8 mouse cellular contexts compared by ENCODE assay signal in genomic region chr7:133114847-133115470, GRCm38 (mm10). TPM values are rescaled to one million over a fixed set of nuclear protein-coding genes. Genes with fewer than 3 reads are reported as not detected.
A peak's percentile ranks its signal among the peaks of the same experiment; 100 is the strongest.
DNase-seq lines count a peak whose midpoint lies in the region; ATAC-seq and TF ChIP-seq lines count a peak whose summit lies in the region.

No protein-coding gene starts in this region.

- peak overlapping the region; percentile 28 for H3K4me2 ChIP-seq in forebrain, embryonic 14.5 days (ENCODE audit: low read length)
- H3K4me2 ChIP-seq in intestine, postnatal 0 days (replicated peaks; ENCODE audit: low read depth), result peak overlapping the region; percentile 66
- peak overlapping the region; percentile 68 for H3K4me2 ChIP-seq in liver, postnatal 0 days (ENCODE audit: low read depth, low read length)
- H3K4me2 ChIP-seq in stomach, embryonic 14.5 days (replicated peaks; ENCODE audit: low read depth, low read length), result peak overlapping the region; percentile 31

- no peak overlapping the region for H3K27ac ChIP-seq in forebrain, embryonic 14.5 days (ENCODE audit: low read depth, low read length)
- H3K27ac ChIP-seq in intestine, postnatal 0 days (ENCODE audit: low read depth, low read length), result peak overlapping the region; percentile 90
- no peak overlapping the region for H3K27ac ChIP-seq in liver, postnatal 0 days (ENCODE audit: low read depth)
- H3K27ac ChIP-seq in stomach, embryonic 14.5 days (ENCODE audit: low read length), result no peak overlapping the region; the same call in 1 of the 2 replicates

- ATAC-seq in forebrain, embryonic 14.5 days, result no peak
- peak; percentile 38; the same call in 1 of the 2 replicates for ATAC-seq in intestine, postnatal 0 days
- peak; percentile 56 for ATAC-seq in liver, postnatal 0 days
- ATAC-seq in stomach, embryonic 14.5 days (ENCODE audit: insufficient number of reproducible peaks, insufficient read depth, low FRiP score, low read depth), result peak; percentile 33; the same call in 1 of the 2 replicates
- no peak for ATAC-seq in inflammation-experienced regulatory T-cells, adult 6 months

- H3K9me3 ChIP-seq in forebrain, embryonic 14.5 days (replicated peaks; ENCODE audit: control insufficient read depth, low read length), result no peaks in the 10 kb centered on the region
- H3K9me3 ChIP-seq in intestine, postnatal 0 days (ENCODE audit: control insufficient read depth), result no peaks in the 10 kb centered on the region
- no peaks in the 10 kb centered on the region for H3K9me3 ChIP-seq in liver, postnatal 0 days (ENCODE audit: low read length)
- H3K9me3 ChIP-seq in stomach, embryonic 14.5 days (ENCODE audit: control insufficient read depth, low read depth, low read length), result no peaks in the 10 kb centered on the region

- H3K4me3 ChIP-seq in forebrain, embryonic 14.5 days (ENCODE audit: low read depth, low read length), result no peak overlapping the region
- H3K4me3 ChIP-seq in intestine, postnatal 0 days (ENCODE audit: low read depth, low read length), result peak overlapping the region; percentile 36
- peak overlapping the region; percentile 43 for H3K4me3 ChIP-seq in liver, postnatal 0 days (ENCODE audit: low read depth, low read length)
- H3K4me3 ChIP-seq in stomach, embryonic 14.5 days (ENCODE audit: low read depth, low read length), result no peak overlapping the region; the same call in 1 of the 2 replicates

- 22% methylated on average over 20 of the region's 20 CpGs for WGBS in forebrain, embryonic 14.5 days
- WGBS in intestine, postnatal 0 days, result 13% methylated on average over 20 of the region's 20 CpGs
- WGBS in liver, postnatal 0 days (ENCODE audit: insufficient replicate concordance), result 10% methylated on average over 20 of the region's 20 CpGs
- WGBS in stomach, embryonic 14.5 days, result 12% methylated on average over 20 of the region's 20 CpGs

- TF ChIP-seq CTCF in intestine, postnatal 0 days (IDR thresholded peaks at IDR 0.05; ENCODE audit: low read depth), result no peak
- TF ChIP-seq CTCF in liver, postnatal 0 days (IDR thresholded peaks at IDR 0.05; ENCODE audit: low read depth), result no peak

- peaks cover 47% of the 10 kb centered on the region for H3K4me1 ChIP-seq in forebrain, embryonic 14.5 days (ENCODE audit: control insufficient read depth, insufficient read depth, low read length)
- peaks cover 32% of the 10 kb centered on the region for H3K4me1 ChIP-seq in intestine, postnatal 0 days (replicated peaks; ENCODE audit: control insufficient read depth, insufficient read depth, low read length)
- H3K4me1 ChIP-seq in liver, postnatal 0 days (ENCODE audit: insufficient read depth), result peaks cover 19% of the 10 kb centered on the region
- peaks cover 75% of the 10 kb centered on the region for H3K4me1 ChIP-seq in stomach, embryonic 14.5 days (ENCODE audit: control insufficient read depth, insufficient read depth, low read length)

- no peak overlapping the region for H3K9ac ChIP-seq in forebrain, embryonic 14.5 days (ENCODE audit: low read length)
- H3K9ac ChIP-seq in intestine, postnatal 0 days (ENCODE audit: low read depth, low read length), result peak overlapping the region; percentile 51
- peak overlapping the region; percentile 12; the same call in 1 of the 2 replicates for H3K9ac ChIP-seq in liver, postnatal 0 days (replicated peaks)
- H3K9ac ChIP-seq in stomach, embryonic 14.5 days (replicated peaks; ENCODE audit: low read depth, low read length), result no peak overlapping the region

- no peaks in the 10 kb centered on the region for H3K36me3 ChIP-seq in forebrain, embryonic 14.5 days (ENCODE audit: control insufficient read depth, insufficient read depth, low read length)
- no peaks in the 10 kb centered on the region for H3K36me3 ChIP-seq in intestine, postnatal 0 days (ENCODE audit: control insufficient read depth, insufficient read depth)
- H3K36me3 ChIP-seq in liver, postnatal 0 days (replicated peaks; ENCODE audit: insufficient read depth, low read length), result no peaks in the 10 kb centered on the region
- no peaks in the 10 kb centered on the region for H3K36me3 ChIP-seq in stomach, embryonic 14.5 days (ENCODE audit: control insufficient read depth, insufficient read depth, low read length)

- DNase-seq in thymus, postnatal 4 days, result peak; percentile 42
- DNase-seq in thymus, adult 18-20 months, result no peak
- no peak for DNase-seq in forebrain, embryonic 14.5 days (ENCODE audit: low spot score)
- peak; percentile 70 for DNase-seq in liver, postnatal 0 days
- DNase-seq in left cerebral cortex, adult 11 months (ENCODE audit: low spot score), result no peak

- no peaks in the 10 kb centered on the region for H3K27me3 ChIP-seq in forebrain, embryonic 14.5 days (replicated peaks; ENCODE audit: control insufficient read depth, insufficient read depth, low read length)
- no peaks in the 10 kb centered on the region for H3K27me3 ChIP-seq in intestine, postnatal 0 days (replicated peaks; ENCODE audit: control insufficient read depth, insufficient read depth, low read length)
- H3K27me3 ChIP-seq in liver, postnatal 0 days (ENCODE audit: insufficient read depth, low read length), result peaks cover 7% of the 10 kb centered on the region; the same call in 1 of the 2 replicates
- no peaks in the 10 kb centered on the region for H3K27me3 ChIP-seq in stomach, embryonic 14.5 days (ENCODE audit: control insufficient read depth, insufficient read depth, low read length)

- TF ChIP-seq EP300 in liver, postnatal 0 days (IDR thresholded peaks at IDR 0.05; ENCODE audit: low read depth), result no peak

RNA-seq across cellular contexts. Expression of gene Fgfr2, which starts 8.2 kb away (rescaled TPM):
- 35.9 and 39.8 TPM in 2 replicates for polyA plus RNA-seq in forebrain, embryonic 14.5 days (2014; fragmentation: Nextera tagmentation; extraction: Ambion mirVana)
- polyA plus RNA-seq in intestine, postnatal 0 days (2015; fragmentation: Nextera tagmentation; extraction: Ambion mirVana), result 29.5 and 29.8 TPM in 2 replicates
- polyA plus RNA-seq in liver, postnatal 0 days (2015; fragmentation: Nextera tagmentation; extraction: Ambion mirVana), result 11.2 TPM in 2 replicates
- 165 and 169 TPM in 2 replicates for polyA plus RNA-seq in stomach, embryonic 14.5 days (2014; fragmentation: Nextera tagmentation; extraction: Ambion mirVana)
- polyA plus RNA-seq in inflammation-experienced regulatory T-cells, adult 6 months (2017; shearing (Covaris generic)), result under 1 TPM in 1 of 3 experiments, not detected in 2; 0.27 TPM

RNA-seq across cellular contexts. Expression of gene Ctbp2, which starts 9.2 kb away (rescaled TPM):
- 87.5 and 92.1 TPM in 2 replicates for polyA plus RNA-seq in forebrain, embryonic 14.5 days (2014; fragmentation: Nextera tagmentation; extraction: Ambion mirVana)
- polyA plus RNA-seq in intestine, postnatal 0 days (2015; fragmentation: Nextera tagmentation; extraction: Ambion mirVana), result 42.2 and 42.6 TPM in 2 replicates
- 5.8 and 6.1 TPM in 2 replicates for polyA plus RNA-seq in liver, postnatal 0 days (2015; fragmentation: Nextera tagmentation; extraction: Ambion mirVana)
- polyA plus RNA-seq in stomach, embryonic 14.5 days (2014; fragmentation: Nextera tagmentation; extraction: Ambion mirVana), result 117 and 120 TPM in 2 replicates
- polyA plus RNA-seq in inflammation-experienced regulatory T-cells, adult 6 months (2017; shearing (Covaris generic)), result 1 to 10 TPM; 3.1 to 9.1 (median 4.6) TPM

Comparison
In these comparisons a context has a peak if more than half of its experiments do, and no peak if none do; other contexts are left out.
1. DNase-seq: peak in thymus, postnatal 4 days (single experiment) and liver, postnatal 0 days (single experiment); none in thymus, adult 18-20 months (0 of 2), forebrain, embryonic 14.5 days (single experiment) and left cerebral cortex, adult 11 months (single experiment).
2. ATAC-seq: peak in intestine, postnatal 0 days (single experiment), liver, postnatal 0 days (single experiment) and stomach, embryonic 14.5 days (single experiment); none in forebrain, embryonic 14.5 days (single experiment) and inflammation-experienced regulatory T-cells, adult 6 months (single experiment).
3. H3K4me3 ChIP-seq: peak in intestine, postnatal 0 days (single experiment) and liver, postnatal 0 days (single experiment); none in forebrain, embryonic 14.5 days (single experiment) and stomach, embryonic 14.5 days (single experiment).
4. H3K9ac ChIP-seq: peak in intestine, postnatal 0 days (single experiment) and liver, postnatal 0 days (single experiment); none in forebrain, embryonic 14.5 days (single experiment) and stomach, embryonic 14.5 days (single experiment).
5. Peak in every context shown above with its lines, with median percentiles within 50 percentile points of each other: H3K4me2 ChIP-seq.